Mouse (Mus musculus) left cerebral cortex, postnatal 36 days (tissue): ENCODE results near the gene Ccdc187. TPM values are rescaled to one million over a fixed set of nuclear protein-coding genes. Genes with fewer than 3 reads are reported as not detected.
A peak's percentile ranks its signal among the peaks of the same experiment; 100 is the strongest.

Source experiments
- DNase-seq, 2 experiments: peaks; one replicate each; pipeline ENCODE4 v3.0.0; 2021 to 2022; ENCODE audit warnings: low spot score in 2 of 2, mixed read lengths in 1 of 2
- intact Hi-C: fragments of 180-260 bp; cut with DNase I; formaldehyde crosslinking; loops from one replicate; pipeline ENCODE4 v1.15.1; 2025
- total RNA-seq, 2 experiments: library from RNA; stranded (reverse); gene quantifications; 2 replicates each; pipeline ENCODE4 v1.2.3; 2021

The Ccdc187 gene
- total RNA-seq, 2 experiments from 2014 or later: 1.3 to 3.5 TPM

DNA sequence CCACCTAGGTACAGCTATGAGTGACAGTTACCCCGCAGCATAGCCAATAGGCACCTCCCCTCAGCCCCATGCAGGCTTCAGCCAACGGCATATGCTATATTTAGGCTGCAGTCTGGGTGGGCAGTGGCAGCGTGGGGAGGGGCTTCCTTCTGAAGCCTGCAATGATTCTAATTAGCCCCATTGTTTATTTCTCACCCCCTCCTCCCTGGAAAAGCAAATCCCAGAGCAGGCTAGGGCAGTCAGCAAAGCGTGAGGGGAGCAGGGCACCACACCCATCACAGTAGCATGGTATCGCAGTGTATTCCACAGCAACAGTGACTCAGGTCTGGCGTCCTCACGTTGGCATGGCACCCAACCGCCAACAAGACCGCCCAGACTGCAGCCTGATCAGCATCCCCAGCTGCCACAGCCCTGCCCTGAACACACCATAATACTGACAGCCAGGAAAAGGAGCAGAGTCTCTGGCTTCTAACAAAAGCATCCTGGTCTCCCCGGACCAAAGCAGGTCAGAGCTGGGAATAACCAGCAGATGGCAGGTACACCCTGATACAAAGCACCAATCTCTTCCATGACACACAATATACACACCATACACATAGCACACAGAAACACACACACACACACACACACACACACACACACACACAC, 4.0 kb upstream of the Ccdc187 start:
- intact Hi-C loops: no loop called here
- DNase-seq: peak; percentile 74 to 80

- intact Hi-C loops: no loop called here
- DNase-seq: peak; percentile 67 to 74
These were observed 2.3 kb upstream of the Ccdc187 start for GRCm38 (mm10) chr2:26296606-26297195.

DNA sequence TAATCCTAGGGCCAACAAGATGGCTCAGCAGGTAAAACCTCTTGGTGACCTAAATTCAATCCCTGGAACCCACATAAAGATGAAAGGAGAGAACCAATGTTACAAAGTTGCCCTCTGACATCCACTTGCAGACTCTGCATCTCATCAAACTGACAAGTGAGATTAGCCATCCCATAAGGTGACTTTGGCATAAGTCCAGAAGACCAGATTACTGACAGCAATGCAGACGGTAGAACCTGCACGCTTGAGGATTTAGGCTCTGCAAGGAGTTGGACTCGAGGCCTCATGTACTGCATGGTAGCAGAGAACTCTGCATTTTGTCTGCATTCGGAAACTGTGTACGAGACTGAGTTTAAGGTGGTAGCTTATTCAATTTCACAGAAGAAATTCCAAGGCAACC, 4.2 kb downstream of the Ccdc187 start:
- DNase-seq: no peak
- intact Hi-C loops: no loop called here

DNA sequence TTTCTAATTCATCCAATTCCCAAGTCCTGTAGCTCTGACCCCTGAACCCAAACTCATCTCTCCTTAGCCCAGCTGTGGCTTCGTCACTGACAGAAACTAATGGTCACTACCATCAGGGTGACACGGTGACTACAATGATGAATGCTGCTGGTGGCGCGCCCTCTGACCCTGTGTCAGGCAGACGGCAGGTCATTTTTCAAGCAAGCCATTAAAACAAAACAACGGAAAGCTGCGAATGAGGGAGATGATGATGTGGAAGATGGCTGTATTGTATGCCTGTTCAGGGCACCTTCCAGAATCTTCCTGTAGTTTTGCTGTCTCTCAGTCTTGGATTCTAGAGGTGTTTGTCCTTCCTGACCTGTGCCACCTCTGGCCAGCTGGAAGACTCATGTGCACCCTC, 8.0 kb downstream of the Ccdc187 start:
- intact Hi-C loops: no loop called here
- no peak for DNase-seq

- no peak for DNase-seq
- intact Hi-C loops: no loop called here
These were observed 8.6 kb downstream of the Ccdc187 start for GRCm38 (mm10) chr2:26285804-26286203.

GRCm38 (mm10) chr2:26280594-26280993, 13.8 kb downstream of the Ccdc187 start:
- no peak for DNase-seq
- intact Hi-C loops: no loop called here

GRCm38 (mm10) chr2:26279712-26280111, 14.6 kb downstream of the Ccdc187 start:
- intact Hi-C loops: loop anchor here (10.0 kb wide), 1 partner anchor 255 kb away; the partner anchor contains the start of gene Ubac1
- DNase-seq: no peak

DNA sequence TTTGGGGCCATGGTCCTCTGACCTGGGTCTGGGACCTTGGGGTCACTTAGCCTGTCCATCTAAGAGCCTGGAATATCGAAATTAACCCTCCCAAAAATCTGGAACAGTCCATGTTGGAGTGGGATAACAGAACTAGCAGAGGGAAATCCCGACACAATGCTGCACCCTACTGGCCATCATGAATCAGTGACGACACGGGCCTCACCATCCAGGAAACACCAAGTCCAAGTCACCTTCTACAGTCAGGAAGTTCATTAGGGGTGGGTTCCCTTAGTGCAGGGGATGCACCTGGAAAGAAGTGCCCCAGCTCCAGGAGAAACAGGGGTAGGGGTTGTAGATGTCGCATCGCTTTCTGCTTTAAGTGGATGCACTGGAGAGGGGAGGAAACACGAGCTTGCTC, 20.7 kb downstream of the Ccdc187 start:
- peak; percentile 26 to 49 for DNase-seq
- intact Hi-C loops: loop anchor here (2.0 to 10.0 kb wide), 2 partner anchors 119 to 249 kb away; partner anchors contain the start of gene Ubac1

DNA sequence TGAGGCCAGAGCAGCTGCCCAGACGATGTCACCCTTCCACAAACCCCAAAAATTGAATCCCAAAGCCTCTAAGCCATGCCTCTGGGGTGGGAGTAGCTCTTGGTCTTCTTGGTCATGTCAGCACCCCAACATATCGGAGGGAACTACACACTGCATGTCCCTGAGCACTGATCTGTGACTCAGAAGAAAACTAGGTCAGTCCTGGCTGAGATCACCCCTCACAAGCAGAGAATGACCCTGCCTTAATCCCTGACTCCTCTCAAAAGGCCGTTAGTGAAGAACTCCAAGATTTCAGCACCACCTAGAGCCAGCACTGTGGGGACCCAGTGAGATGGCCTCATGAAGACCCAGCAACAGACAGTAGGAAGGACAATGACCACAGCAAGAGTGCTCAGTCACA, 26.1 kb downstream of the Ccdc187 start:
- intact Hi-C loops: no loop called here
- DNase-seq: no peak

DNA sequence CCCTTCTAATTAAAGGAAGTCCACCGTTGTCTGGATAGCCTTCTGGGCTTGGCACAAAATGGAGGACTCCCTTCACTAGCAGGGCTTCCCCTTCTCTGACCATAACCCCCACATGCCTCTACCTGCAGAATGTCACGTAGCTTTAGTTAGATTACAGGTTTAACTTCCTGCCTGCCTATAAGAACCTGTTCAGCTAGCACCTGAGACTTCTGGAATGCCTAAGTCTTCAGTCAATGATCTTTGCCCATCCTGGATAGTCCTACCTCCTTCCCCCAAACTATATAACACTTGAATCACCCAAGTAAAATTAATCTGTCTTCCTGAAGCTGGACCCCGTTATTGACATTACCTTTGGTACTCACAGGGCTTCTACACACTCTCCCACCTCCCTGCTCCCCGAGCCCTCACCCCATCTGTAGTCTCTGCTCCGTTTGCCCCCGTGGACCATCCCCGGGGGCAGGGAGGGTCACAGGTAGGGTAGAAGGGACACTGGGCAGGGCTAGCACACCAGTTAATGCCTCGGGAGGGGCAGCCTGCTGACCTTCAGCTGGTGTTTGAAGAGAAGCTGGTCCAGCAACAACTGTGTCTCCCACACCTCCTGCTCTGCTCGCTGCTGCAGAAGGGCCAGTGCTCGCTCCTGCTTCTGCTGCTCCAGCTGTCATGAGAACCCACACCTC, 28.2 kb downstream of the Ccdc187 start:
- DNase-seq: no peak
- intact Hi-C loops: no loop called here

- intact Hi-C loops: no loop called here
These were observed 29.3 kb downstream of the Ccdc187 start for GRCm38 (mm10) chr2:26265095-26265494.

DNA sequence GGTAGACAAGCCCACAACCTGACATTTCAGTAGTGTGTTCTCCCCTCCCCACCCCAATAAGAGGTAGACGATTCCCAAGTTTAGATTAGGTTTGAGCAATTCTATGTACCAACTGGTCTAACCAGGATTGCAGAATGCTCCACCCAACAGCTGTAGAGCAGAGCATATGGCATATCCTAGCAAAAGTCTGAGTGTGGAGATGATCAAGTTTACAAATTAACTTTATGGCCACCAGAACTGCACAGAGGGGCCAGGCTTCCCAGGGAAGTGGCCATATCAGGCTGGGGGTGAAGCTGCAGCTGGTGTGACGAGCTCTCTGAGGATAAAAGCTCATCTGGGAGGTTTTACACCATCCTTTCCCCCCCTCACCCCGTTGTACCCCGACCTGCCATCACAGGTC, 29.7 kb downstream of the Ccdc187 start:
- intact Hi-C loops: no loop called here
- no peak for DNase-seq

More at GRCm38 (mm10) chr2:26265095-26265494, 29.3 kb downstream of the Ccdc187 start:
- DNase-seq: no peak

GRCm38 (mm10) chr2:26257315-26258096, 36.9 kb downstream of the Ccdc187 start:
- no peak for DNase-seq
- intact Hi-C loops: no loop called here

- intact Hi-C loops: no loop called here
- DNase-seq: no peak
These were observed 39.5 kb downstream of the Ccdc187 start for GRCm38 (mm10) chr2:26254816-26255215.

DNA sequence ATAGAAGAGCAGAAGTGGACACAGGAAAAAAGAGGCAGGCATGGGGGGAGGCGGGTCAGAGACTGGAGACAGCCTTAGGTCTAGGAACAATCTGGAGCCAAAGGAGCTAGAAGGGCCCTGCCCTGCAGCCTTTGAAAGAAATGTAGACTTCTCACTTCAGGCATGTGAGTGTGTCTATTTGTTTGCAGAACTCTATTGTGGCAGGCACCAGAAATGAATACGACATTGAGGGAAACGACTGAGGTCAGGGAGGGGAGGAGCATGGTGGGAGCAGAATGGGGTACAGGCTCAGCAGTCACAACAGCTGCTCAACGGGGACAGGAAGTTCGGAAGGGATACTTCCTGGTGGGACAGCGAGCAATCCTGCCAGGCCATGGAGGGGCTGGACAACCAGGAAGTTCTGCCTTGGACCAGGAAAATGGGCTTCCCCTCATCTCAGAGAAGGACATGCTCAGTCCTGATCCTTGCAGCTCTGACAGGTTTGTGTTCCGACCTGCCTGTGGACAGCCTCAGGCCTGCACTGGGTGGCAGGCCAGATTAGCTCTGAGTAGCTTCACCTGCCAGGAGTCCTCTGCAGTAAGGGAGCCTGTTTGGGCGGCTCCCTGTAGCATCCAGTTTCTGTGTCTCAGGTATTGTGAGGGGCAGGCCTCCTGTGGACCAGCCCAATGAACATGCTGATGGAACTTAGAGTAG, 41.7 kb downstream of the Ccdc187 start:
- no peak for DNase-seq
- intact Hi-C loops: no loop called here

DNA sequence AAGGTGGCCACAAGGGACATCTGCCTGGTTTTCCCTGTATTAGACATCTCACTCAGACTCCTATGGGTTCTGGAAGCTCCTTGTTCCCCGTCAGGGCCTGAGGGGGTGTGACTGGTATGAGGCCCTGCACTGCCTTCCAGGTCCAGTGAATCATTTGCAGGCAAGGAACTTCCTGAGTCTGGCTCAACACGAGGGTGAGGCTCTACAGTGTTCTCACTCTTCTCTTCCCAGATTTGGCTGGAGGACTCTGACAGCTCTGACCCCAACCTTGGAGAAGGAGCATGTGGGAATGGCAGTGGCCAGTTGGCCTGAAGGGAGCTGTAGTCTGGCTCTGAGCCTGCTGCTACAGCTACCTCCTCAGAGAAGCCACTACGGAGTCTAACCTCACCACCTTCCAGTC, 46.8 kb downstream of the Ccdc187 start:
- no peak for DNase-seq
- intact Hi-C loops: no loop called here

DNA sequence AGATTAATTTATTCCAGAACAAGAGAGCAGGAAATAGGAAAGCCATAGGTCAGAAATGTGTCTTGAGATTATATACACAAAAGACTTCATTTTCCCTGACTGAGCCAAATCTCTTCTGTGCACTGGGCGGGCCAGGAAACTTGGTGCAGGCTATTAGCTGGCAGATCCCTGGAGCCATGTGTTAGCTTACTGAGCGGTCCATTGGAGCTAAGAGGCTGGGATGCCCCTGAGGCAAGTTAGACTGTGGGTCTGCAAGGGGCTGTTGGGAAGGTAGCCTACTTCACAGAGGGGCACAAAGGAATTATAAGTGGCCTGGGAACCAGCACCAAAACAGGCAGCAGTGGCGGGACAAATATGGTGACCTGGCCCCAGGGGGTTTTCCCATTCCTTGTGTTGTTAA, 53.5 kb downstream of the Ccdc187 start:
- no peak for DNase-seq
- intact Hi-C loops: no loop called here

DNA sequence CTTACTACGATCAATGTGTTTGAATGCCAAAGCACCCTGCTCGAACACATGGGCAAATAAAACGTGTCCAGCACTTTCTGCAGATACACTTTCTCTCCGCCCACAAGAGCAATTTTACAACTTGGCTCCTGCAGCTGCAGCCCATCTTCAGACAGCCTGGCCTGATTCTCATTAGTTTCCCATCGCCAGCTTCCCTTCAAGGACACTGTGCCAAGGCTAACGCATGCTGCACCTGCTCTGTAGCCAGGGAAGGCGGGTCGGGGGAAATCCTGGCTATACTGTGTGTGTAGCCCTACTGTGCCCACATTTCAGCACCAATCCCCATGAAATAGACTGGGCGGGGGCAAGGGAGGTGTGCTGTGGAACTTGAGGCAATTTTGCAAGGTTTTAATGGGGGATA, 54.0 kb downstream of the Ccdc187 start:
- intact Hi-C loops: no loop called here
- DNase-seq: no peak

GRCm38 (mm10) chr2:26237290-26237782, 57.0 kb downstream of the Ccdc187 start, which contains the start of gene Qsox2:
TSS of gene Qsox2 (minus strand) at chr2:26237525.
- DNase-seq: peak; percentile 82 to 85
- intact Hi-C loops: no loop called here
